Mouse (Mus musculus) thymus, adult 18-20 months (tissue): Measurements from ENCODE around the gene Gdi2.

Experiments
- DNase-seq, 2 experiments: peaks; one replicate each; pipeline ENCODE4 v3.0.0; 2022; ENCODE audit warnings: mixed read lengths in 2 of 2

The Gdi2 gene

GRCm38 (mm10) chr13:3547856-3548255, 10.0 kb downstream of the Gdi2 start:
- no peak for DNase-seq

GRCm38 (mm10) chr13:3563130-3563529, 25.3 kb downstream of the Gdi2 start:
- DNase-seq, result no peak

- DNase-seq, result no peak
These were observed 26.1 kb downstream of the Gdi2 start for GRCm38 (mm10) chr13:3563953-3564352.

GRCm38 (mm10) chr13:3590789-3591188, 52.9 kb downstream of the Gdi2 start:
- DNase-seq, result no peak

- DNase-seq, result no peak
These were observed 56.4 kb downstream of the Gdi2 start for GRCm38 (mm10) chr13:3594311-3594710.

GRCm38 (mm10) chr13:3596232-3596631, 58.4 kb downstream of the Gdi2 start:
- DNase-seq, result no peak

- no peak for DNase-seq
These were observed 71.9 kb downstream of the Gdi2 start for GRCm38 (mm10) chr13:3609780-3610117.

GRCm38 (mm10) chr13:3610118-3610794, 72.4 kb downstream of the Gdi2 start:
- DNase-seq, result no peak

- DNase-seq, result peak; percentile 98
These were observed 73.1 kb downstream of the Gdi2 start, which contains the start of gene Fam208b for GRCm38 (mm10) chr13:3610795-3611438. TSS of gene Fam208b (minus strand) at chr13:3611108.
